Mouse (Mus musculus): ENCODE data around the gene Abhd16a.

Abhd16a gene

DNA sequence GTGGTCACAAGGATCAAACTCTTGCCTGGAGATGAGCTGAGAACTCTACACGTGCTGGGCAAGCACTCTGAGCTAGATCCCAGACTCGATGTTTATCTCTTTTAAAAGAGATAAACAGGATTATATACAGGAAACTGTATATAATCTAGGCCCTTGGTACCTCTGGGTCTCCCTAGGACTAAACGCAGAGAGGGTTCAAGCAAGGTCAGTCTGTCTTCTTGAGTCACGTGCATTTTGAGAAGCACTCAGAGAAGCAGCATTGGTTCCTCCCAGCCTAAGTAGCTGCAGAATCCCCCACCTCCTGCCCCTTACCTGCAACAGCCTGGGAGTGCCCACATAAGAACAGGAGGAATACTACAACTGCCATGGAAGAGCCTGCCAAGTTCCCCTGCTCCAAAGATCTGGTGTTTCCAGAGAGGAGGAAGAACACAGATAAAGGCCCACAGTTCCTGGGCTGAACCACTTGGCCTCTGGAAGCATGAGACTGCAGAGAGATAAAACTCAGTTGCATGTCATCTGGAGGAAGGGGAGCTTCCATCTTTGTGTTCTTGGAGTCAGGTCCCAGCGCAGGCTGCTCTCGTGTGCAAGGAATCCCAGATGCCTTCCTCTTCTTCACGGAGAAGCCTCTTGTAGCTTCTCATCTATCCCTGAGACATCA, 3.7 kb upstream of the Abhd16a start, which contains the start of gene Ly6g6f:
Gene Ly6g6f (minus strand): TSS at position 403 of the 658 bp plus-strand sequence.
- DNase-seq (ENCODE audit: low spot score in 2 of 2): no peak

DNA sequence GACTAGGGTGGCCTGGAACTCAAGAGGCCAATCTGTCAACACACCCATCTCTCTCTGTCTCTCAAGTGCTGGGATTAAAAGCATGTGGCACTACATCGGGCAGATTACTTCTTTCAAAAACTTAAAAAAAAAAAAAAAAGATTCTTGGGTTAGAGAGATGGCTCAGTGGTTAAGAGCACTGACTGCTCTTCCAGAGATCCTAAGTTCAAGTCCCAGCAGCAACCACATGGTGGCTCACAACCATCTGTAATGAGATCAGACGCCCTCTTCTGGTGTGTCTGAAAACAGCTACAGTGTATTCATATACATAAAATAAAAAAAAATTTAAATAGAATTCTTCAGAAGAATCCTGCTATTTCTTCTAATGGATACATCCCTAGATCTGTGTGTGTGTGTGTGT, 912 bp upstream of the Abhd16a start:
- DNase-seq (ENCODE audit: low spot score in 2 of 2): no peak

DNA sequence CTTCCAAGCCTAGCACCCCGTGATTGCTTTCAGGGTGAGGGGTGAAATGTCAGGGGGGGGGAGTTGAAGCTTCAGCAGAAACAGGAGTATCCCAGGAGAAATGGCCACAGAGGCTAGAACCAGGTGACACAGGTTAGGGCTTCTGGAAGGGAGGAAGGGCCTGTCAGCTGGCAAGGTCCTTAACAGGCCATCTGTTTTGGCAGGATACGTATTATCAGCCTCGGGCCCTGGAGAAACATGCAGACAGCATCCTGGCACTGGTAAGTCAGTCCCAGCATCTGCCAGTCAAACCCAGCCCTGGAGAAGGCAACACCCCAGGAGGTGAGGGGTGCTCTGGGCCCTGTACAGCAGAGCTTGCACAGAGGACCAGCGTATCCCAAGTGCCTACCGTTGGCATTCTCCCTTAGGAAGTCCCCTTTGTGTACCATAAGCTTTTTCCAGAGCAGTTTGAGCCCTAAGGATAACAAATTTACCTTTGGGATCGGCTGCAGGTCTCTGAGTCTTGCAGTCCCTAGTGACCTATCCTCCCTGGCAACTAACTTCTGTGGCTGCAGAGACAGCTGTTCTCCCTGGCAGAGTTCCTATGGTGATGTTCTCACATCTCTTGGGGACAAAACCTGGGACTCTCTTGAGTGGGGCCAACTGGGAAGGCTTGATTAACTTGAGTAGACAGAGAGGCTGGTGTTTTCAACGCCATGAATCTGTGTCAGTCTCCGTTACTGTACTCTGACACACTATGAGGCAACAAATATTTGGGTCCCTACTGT, 1.3 kb downstream of the Abhd16a start:
- DNase-seq (ENCODE audit: low spot score in 2 of 2): no peak

DNA sequence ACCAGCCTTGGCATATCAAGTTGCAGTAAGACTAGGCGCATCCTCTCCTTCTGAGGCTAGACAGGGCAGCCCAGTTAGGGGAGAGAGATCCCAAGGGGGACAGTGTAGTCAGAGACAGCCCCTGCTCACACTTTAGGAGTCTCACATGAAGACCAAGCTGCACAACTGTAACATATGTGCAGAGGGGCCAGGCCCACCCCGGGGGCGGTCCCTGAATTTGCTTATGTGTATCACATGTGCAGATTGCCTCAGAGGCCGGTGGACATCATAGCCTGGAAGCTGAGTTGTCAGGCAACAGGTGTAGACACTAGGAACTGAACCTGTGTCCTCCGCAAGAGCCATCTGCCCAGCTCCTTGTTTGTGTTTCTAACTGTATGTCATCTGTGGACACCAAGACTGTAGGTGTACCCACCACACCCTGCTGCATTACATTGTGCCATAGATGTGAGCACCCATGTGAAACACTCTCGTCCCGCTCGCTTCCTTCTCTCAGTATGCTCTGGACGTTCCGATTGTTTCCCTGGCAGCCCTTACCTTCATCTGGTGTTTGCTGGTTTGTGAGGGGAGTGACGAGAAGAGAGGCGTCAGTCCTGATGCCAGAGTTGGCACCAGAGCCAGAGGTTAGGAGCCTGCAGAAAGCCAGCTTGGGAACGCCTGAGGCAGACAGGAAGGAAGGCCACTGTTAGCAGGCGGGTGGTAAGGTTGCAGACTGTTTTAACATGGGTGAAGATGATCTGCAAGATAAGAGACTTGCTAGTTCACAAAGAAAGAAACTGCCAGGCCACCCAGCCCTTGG, 3.5 kb downstream of the Abhd16a start:
- DNase-seq (ENCODE audit: low spot score in 2 of 2): no peak

DNA sequence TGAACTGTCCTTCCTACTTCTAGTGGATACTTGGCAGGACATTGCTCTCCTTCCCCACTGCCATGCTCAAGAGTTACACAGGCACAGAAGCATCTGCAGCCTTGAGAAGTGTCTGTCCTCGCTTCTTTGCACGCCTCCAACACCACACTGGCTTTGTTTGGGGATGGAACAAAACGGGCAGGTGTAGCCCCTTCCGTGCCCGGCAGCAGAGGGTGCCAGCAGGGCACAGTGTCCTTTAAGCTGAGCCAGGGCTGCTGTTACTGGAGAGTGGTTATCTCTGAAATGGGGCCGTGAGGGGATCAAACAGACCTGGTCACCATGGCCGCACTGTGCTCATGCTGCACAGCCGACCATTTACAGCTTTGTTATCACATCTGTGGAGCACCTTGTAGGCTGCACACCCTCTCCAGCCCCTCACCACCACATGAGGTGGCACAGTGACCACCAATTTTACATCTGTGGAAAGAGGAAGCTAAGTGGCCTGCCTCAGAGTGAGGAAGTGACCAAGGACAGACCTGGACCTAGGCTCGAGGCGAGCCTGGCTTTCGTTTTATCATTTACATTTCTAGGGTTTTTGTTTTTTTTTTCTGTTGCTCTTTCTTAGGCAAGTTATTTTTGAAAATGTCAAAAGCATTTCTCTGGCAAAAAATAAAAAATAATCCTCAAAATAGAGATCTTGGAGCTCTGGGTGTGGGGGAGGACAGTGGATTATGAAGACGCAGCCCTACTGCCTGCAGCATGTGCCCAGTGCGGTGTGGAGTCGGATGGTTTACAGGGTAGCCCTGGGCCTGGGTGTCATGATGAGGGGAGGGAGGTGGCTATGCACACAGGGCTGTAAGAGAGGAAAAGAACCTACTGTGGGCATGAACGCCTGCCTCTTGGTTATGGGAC, 5.7 kb downstream of the Abhd16a start:
- DNase-seq (ENCODE audit: low spot score in 2 of 2): no peak

DNA sequence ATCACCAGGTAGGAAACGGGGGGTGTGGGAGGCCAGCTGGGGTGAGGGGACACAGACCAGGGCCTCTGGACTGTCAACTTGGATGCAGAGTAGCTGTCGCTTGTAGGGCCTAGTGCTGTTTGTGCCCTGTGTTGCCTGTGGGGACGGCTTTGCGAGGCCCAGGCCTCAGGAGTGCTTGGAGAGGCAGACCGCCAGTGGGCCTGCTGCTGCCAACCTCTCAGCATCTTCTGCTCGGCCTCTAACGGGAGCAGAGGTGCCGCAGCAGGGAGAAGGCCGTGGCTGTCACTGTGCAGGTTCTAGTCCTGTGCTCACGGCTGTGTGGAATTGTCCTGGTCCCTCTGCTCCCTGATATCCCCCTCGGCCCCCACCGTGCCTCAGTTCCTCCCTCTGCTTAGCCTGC, 7.5 kb downstream of the Abhd16a start:
- DNase-seq (ENCODE audit: low spot score in 2 of 2): no peak

DNA sequence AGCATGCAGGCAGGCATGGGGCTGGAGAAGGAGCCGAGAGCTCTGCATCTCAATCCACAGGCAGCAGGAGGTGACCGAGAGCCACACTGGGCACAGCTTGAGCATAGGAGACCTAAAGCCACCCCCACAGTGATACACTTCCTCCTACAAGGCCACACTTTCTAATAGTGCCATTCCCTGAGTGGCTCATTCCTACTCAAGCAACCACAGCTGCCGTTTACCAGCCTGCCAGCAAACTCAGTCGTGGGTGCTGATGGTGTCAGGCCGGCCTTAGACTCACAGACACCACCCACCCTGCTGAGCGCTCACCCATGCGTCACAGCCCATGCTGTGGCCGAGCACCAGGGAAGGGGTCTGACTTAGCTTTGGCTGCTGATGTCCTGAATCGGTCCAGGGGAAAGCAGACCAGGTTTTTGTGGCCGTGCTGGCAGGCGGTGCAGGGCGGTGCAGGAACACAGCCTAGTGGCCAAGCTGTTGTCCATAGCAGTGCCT, 8.1 kb downstream of the Abhd16a start:
- no peak for DNase-seq (ENCODE audit: low spot score in 2 of 2)

DNA sequence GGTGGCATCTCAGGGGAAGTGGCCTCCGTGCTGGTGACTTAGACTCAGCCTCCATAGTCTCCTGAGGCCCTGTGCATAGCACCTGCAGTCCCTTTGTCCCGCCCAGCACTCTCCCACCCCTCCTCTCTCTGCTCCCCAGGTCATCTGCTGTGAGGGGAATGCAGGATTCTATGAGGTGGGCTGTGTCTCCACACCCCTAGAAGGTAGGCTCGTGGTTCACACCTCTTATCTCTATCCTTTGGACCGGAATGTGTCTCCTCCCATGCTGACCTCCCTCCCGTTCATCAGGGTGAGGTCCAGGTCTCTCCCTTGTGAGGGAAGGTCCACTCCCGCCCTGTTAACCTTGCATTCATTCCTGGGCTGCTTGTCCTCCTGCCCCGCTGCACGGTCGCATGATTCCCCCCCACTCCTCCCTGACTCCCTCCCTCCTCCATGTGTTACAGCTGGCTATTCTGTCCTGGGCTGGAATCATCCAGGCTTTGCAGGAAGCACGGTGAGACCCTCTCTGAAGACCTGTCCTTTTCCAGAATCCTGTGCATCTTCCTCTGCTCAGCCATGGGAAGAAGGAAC, 11.2 kb downstream of the Abhd16a start:
- no peak for DNase-seq (ENCODE audit: low spot score in 2 of 2)

DNA sequence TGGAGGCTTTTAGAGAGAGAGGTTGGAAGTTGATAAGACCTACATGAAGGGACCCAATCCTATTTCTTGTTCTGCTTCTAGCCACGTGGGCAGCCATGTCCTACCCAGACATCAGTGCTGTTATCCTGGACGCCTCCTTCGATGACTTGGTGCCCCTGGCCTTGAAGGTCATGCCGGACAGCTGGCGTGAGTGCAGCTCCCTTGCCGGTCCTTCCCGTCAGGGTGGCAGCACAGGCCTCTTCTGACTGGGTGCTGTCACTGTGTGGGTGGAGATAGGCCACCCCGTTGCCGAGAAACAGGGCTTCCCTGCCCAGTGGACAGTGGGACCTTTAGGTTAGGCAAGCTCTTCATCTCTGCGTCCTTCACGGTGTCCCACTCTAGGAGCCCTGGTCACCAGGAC, 12.1 kb downstream of the Abhd16a start:
- no peak for DNase-seq (ENCODE audit: low spot score in 2 of 2)

DNA sequence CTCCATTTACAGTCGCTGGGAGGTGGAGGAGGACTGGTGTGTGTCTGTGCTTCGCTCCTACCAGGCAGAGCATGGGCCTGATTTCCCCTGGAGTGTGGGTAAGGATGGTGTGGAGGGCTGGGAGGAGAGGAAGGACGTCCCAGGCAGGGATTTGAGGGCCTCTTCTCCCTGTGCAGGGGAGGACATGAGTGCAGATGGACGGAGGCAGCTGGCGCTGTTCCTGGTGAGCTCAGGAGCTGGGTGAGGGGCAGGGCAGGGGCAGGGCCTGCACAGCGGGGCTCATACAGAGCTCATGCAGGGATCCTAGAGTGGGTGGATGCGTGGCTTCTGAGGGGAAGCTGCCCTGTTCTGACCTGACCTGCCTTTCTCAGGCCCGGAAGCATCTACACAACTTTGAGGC, 13.2 kb downstream of the Abhd16a start:
- no peak for DNase-seq (ENCODE audit: low spot score in 2 of 2)

DNA sequence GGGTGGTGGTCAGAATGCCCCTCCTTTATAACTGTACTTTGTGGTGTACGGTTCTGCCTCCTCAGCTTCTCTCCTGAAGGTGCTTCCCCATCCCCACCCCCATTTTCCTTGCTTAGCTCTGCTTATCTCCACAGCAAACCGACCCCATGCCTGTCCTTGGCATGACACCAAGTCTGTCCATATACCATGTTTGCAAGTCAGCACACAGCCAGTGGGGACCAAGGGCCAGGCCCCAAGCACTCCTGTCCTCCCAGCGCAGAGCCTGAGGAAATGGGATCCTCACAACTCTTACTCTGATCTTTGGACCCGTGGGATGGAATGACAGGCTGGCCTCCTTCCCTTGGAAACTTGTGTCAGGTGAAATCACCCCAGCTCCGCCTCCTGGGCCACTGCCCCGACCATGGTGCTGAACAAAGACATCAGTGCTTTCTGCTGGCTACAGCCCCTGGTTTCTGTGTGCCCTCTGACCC, 14.2 kb downstream of the Abhd16a start:
- DNase-seq (ENCODE audit: low spot score in 2 of 2): no peak

DNA sequence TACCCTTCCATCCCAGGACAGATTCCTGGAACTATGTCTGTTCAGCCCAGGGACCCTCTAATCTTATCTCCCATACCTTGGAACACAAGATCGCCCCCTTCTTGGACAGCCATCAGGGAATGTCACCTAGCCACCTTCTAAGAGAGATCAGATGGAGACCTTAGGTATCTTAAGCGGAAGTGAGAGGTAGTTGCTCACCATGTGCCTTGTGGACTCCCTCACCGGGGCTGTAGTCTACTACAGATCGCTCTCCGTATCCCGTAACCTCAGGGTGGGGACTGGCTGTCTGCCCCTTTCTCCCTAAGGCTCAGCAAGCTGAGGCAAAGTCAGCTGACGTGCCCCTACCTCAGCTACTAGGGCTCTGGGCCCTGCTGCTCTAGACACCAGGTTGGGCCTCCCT, 15.0 kb downstream of the Abhd16a start:
- no peak for DNase-seq (ENCODE audit: low spot score in 2 of 2)

DNA sequence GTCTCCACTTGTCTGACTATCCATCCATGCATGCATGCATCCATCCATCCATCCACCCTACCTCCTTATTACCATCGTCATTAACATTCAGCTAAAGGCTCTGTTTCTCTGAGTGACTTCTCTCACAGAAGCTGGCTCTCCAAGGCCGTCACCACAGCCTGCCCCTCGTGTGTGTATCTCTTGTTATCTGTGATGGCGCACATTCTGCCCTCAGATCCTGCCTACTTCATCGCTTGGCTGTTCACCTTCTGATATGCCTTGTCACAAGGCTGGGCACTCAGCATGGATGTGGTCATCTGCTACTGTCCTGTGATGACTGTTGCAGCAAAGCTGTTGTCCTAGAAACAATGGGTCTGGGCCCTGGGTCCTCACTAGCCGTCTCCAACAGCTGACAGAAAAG, 15.7 kb downstream of the Abhd16a start:
- no peak for DNase-seq (ENCODE audit: low spot score in 2 of 2)

DNA sequence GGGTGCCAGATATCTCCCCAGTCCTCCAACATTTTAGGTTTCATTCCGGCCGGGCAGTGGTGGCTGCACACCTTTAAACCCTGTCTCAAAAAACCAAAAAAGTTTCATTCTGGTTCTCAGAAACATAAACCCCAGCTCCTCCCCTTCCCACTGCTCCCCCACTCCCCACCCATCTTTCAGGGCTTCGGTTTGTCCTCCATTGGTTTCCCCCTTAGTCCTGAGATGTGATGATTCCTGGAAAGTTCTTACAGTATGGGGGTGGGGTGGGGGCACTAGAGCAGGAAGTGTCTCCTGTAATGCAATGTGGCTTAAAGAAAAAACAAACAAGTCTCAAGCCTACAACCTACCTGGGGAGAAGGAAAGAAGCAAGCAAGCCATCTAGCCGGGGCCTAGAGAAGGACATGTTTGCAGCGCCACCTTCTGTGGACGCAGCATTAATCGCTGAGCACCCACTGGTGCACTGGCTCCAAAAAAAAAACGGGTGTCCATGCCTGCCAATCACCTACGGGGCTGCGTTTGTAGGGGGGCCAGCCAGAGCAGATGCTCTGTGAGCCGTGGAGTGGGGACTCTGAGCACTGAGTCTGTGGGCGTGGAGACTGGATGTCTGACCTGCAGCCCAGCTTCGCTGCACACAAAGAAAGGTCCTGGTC, 16.8 kb downstream of the Abhd16a start:
- peak in 1 of 2 experiments; percentile 34 for DNase-seq (ENCODE audit: low spot score in 2 of 2)

DNA sequence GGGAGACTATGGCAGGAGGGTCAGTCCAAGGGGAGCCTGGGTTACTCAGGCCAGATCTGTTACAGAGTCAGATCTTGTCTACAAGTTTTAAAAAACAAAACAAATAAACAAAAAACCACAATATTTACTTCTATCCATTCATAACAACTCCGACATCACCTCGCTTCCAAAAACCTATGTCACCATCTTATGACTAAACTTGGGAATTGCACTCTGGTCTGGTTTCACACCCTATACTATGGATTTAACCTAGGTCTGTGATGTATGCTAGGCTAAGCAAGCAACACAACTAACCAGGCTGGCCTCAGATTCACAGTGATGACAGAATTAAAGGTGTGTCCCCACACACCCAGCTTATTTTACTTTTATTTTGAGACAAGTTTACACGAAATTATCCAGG, 17.5 kb downstream of the Abhd16a start:
- DNase-seq (ENCODE audit: low spot score in 2 of 2): no peak

DNA sequence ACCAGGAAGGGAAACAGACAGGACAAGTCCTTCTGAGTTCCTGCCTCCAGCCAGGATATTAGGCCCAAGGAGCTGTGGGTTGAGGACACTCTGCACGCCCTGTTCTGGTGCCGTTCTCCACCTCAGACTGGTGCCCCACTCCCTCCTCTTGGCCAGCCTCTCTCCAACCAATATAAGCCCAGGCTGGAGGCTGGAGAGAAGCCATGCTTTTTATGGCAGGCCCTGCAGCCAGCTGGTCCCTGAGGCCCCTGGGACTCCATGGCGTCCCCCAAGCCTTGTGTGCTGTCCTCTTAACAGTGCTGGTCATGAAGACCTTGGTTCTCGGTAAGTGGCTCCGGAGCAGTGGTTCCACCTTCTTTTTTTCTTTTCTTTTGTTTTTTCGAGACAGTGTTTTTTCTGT, 19.0 kb downstream of the Abhd16a start, which contains the start of gene Ly6g5c:
Gene Ly6g5c (plus strand): TSS at position 183 of the 400 bp plus-strand sequence.
- no peak for DNase-seq (ENCODE audit: low spot score in 2 of 2)

DNA sequence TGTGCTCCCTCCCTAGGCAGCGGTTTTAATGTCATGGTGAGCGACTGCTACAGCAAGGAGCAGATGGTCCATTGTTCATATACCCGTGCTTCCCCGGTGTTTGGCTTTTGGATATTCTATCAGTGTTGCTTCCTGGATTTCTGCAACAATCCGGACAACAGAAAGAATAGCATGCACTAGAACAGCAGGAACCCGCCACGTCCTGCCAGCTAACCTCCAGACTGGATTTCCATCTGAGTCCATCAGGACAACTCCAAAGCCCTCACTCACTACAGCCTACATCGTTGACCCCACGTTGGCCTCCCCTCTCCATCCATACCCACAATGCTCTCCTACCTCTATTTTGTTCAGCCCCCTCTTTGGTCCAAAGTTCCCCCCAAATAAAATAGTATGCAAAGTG, 22.7 kb downstream of the Abhd16a start:
- no peak for DNase-seq (ENCODE audit: low spot score in 2 of 2)

DNA sequence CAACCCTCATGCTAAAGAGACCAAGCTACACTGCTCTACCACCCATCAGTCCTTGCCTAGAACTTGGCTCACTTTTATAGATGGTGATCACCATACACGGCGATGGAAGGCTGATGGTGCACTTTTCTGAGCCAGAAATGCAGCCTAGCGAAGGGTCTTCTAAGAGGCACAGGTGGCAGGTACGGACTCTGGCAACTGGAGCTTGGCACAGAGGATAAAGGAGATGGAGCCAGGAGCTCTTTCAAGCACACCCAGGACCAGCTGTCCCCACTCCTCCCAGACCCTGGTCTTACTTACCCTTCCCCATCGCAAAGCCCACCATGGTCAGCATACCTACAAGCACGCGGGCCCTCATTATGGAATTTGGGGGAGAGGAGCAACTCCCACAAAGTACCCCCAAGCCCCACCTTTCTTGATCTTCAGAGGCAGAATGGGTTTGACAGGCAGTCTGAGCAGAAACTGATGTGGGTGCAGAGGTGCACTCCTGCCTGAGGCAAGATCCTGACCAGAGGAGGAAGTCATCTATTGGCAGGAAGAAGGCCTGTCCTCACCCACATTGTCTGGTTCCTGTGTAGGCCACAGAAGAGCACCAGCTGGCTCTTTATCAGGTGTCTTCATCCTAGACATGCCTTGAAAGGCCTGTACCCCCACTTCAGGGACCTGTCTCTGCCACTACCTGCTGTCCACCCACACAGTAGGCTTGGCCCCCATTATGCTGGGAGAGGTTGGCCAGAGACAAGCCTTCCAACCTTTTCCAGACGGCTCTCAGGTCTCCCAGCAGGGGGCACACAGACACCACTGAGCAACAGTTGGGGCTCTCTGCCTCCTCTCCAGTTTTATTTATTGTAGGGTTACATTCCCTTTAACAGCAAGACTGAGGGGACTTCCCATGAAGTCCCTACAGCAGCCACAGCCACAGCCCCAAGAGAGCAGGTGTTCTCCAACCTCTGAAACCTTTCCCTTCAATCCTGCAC, 26.3 kb downstream of the Abhd16a start, which contains the start of gene Ly6g5b:
Gene Ly6g5b (minus strand): TSS at position 383 of the 974 bp plus-strand sequence.
- DNase-seq (ENCODE audit: low spot score in 2 of 2): no peak

DNA sequence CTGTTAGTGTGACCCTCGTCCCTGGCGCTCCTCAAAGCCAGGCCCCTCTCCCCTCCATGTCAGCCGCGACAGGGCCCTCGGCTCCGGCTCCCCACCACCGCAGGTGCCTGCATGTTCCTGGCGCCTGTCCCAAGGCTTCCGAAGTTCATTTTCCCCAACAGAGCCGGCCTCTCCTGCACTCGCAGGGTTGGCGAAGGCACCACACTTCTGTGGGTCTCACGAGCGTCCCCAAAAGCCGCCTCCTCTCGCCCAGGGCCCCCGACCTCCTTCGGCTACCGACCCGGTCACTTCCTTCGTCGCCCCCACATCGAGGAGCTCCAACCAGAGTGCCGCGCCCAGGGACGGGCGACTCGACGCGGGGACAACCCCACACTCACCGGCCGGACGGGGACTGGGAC, 31.7 kb downstream of the Abhd16a start:
- peak in 1 of 2 experiments; percentile 43 for DNase-seq (ENCODE audit: low spot score in 2 of 2)
